Mouse (Mus musculus): Measurements from ENCODE around the gene Josd2. TPM values are rescaled to one million over a fixed set of nuclear protein-coding genes. Genes with fewer than 3 reads are reported as not detected.

Josd2 gene
- polyA plus RNA-seq, 1 experiment from 2014 or later: 86.2 TPM

DNA sequence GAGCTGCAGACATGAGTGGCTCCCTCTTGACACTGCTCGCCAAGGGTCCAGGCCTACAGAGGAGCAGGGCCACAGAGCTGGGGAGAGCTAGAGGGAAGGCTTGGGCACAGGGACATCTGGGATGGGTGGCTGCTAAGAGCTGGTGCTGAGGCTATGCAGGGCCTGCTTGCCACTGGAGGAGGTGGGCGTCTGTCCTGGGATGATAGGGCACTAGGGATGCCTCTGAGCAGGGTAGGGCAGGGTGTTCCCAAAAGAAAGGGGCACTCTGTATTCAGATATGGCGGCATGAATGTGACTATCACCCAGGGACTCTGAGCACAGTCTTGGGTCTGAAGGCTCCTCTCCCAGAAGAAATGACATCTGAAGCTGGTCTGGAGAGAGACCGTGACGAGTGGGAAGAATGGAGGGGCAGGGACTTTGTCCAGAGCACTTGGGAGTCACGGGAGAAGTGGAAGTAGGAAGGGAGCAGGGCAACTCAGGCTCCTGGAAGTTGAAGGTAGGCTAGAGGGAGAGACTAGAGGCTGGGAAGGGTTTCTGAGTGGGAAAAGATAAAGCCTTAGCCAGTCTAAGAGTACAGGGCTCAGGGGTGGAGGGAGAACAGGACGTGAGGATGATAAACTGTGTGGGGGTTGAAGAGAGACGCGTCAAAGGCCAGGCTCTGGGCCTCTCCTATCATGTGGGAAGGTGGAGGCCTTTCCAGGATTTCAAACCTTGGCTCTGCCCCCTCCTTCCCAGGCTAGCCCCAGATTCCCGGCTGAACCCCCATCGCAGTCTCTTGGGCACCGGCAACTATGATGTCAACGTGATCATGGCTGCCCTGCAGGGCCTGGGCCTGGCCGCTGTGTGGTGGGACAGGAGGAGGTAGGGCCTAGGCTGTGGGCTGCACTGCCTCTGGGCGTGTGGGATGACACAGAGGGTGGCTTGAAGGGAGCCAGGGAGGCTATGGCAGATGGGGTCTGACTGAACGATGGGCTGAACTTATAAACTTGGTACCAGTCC lies 2.2 kb downstream of the Josd2 start:
- 88% methylated on average over 16 of the region's 16 CpGs for WGBS
- no peak for DNase-seq (ENCODE audit: low spot score)

DNA sequence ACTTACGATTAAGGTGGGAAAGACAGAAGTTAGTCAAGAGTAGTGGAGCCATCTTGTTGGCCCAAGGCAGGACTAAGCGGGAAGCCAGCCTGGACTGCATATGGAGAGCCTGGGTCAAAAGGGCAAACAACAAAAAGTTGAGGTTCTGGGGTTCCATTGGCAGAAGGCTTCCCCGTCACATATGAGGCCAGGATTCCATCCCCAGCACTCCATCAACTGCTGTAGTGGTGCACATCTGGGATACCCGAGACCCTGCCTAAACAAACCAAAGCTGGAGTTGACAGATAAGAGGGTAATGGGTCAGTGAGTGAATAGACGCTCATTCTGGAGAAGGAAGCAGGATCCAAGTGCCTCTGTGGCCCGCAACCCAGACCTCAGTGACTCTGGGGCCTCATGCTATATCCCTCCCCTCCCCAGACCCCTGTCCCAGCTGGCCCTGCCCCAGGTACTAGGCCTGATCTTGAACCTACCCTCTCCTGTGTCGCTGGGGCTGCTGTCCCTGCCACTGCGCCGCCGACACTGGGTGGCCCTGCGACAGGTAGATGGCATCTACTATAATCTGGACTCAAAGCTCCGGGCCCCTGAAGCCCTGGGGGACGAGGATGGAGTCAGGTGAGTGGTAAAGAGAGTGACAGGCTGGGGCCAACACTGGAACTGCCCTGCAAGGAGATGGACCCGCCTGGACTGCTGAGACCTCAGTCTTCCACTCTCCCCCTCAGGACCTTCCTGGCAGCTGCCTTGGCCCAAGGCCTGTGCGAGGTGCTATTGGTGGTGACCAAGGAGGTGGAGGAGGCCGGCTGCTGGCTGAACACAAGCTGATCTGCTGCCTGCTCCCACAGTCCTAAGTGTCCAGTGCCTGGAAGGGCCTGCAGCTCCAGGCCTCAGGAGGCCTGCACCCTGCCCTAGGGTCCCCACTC lies 3.2 kb downstream of the Josd2 start:
- no peak overlapping the region for H3K4me3 ChIP-seq
- peaks cover 23% of the 10 kb centered on the region for H3K27me3 ChIP-seq (ENCODE audit: insufficient read depth, poor library complexity, severe bottlenecking)
- H3K9me3 ChIP-seq: no peaks in the 10 kb centered on the region
- 85% methylated on average over 16 of the region's 16 CpGs for WGBS
- no peak for DNase-seq (ENCODE audit: low spot score)
- peaks cover 92% of the 10 kb centered on the region for H3K4me1 ChIP-seq (replicated peaks)
- H3K36me3 ChIP-seq: 0 out of 2 replicates have a peak, but pooled peaks cover 4% of the 10 kb centered on the region
- H3K27ac ChIP-seq: peak overlapping the region; percentile 91

More for the DNA sequence above, 2.2 kb downstream of the Josd2 start:
- Histone ChIP-seq H3K36me3 (0 out of 2 replicates have a peak, but pooled peaks cover 4% of the 10 kb centered on the region), H3K4me1 (replicated peaks) (peaks cover 93% of the 10 kb centered on the region), H3K4me3 (0 out of 2 replicates have a peak overlapping the region, but pooled peaks have one; percentile 68), H3K27ac (peak overlapping the region; percentile 91), H3K9me3 (no peaks in the 10 kb centered on the region), H3K27me3 (ENCODE audit: insufficient read depth, poor library complexity, severe bottlenecking) (peaks cover 13% of the 10 kb centered on the region; the same call in 1 of the 2 replicates)

DNA sequence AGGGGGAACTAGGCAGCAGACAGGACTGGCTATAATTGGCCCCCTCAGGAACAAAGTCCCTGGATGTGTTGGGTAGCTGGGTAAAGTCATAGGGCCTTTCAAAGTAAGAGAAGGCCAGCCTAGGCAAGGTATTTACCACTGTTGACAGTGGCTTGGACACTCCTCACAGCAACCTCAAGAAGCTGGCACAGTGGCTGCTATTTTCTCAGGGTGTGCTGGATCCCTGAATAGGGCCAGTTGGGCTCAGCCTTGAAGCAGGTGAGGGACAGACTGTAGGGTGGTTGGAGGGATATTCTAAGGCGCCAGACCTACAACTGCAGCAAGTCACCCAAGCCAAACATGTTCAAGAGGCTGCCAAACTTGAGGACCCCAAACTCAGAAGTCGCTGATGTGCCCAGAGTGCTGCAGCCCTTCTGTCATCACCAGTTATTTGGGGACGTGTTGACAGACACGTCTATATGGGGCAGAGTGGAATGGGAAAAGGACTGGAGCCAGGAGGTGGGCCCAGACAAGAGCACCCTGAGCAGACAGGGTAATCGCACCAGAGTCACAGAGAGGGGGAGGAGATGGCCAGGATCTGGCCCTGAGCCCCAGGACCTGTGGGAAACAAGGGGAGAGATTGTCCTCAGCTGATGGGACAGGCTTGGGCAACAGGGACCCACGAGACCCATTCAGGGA lies 4.2 kb downstream of the Josd2 start:
- Histone ChIP-seq H3K27ac (peak overlapping the region; percentile 91), H3K4me1 (replicated peaks) (peaks cover 81% of the 10 kb centered on the region), H3K27me3 (ENCODE audit: insufficient read depth, poor library complexity, severe bottlenecking) (peaks cover 34% of the 10 kb centered on the region), H3K9me3 (no peaks in the 10 kb centered on the region), H3K4me3 (no peak overlapping the region), H3K36me3 (0 out of 2 replicates have a peak, but pooled peaks cover 4% of the 10 kb centered on the region)
- WGBS: 56% methylated on average over 6 of the region's 6 CpGs
- DNase-seq (ENCODE audit: low spot score): no peak

DNA sequence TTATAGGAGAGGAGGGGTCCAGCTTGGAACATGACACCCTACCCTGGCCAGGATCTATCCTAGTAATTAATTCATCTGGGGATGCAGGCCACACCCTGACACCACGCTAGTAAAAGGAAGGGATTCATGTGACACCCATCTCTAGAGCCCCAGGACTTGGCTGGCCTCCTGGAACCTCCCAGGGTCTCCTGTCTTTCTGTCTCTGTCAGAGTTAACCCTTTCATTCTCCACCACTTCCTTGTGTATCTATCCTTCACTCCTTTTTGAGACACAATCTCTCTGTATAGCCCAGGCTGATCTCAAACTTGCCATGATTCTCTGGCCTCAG lies 4.7 kb downstream of the Josd2 start:
- peaks cover 39% of the 10 kb centered on the region for H3K27me3 ChIP-seq (ENCODE audit: insufficient read depth, poor library complexity, severe bottlenecking)
- H3K9me3 ChIP-seq: no peaks in the 10 kb centered on the region
- H3K4me1 ChIP-seq (replicated peaks): peaks cover 76% of the 10 kb centered on the region
- peak overlapping the region; percentile 91 for H3K27ac ChIP-seq
- no peak for DNase-seq (ENCODE audit: low spot score)
- H3K36me3 ChIP-seq: 0 out of 2 replicates have a peak, but pooled peaks cover 4% of the 10 kb centered on the region
- WGBS: 38% methylated on average over 1 of the region's 1 CpGs
- no peak overlapping the region for H3K4me3 ChIP-seq

DNA sequence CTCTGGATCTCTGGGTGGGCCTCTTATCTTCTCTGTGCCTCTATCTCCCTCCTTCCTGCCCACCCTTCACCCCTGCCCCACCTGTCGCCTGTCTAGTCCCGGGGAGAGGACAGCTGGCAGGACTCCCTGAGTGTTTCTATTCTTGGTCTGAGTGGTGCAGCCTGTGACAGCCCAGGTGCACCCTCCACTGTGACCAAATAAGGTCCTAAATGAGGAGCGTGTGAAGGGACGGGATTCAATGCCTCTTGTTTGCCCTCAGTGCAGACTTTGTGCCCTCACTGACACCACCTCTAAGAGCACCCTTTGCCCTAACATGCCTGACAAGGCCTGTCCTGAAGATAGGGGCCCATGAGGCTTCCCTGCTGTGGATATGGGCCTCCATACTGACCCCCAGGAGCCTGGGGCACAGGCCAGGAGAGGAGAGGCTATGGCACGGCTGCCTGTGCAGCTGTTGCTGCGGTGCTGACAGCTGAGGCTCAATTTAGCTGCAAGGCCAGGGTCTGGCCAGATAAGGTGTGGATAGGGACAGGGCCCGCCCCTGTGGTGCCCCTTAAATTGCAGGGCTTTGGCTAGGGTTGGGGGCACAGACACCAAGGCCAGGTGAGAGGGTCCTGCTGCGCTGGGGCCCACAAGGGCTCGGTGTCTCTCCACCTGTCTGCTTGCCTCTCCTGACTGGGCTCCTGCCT lies 5.3 kb downstream of the Josd2 start:
- H3K27me3 ChIP-seq (ENCODE audit: insufficient read depth, poor library complexity, severe bottlenecking): peaks cover 45% of the 10 kb centered on the region

DNA sequence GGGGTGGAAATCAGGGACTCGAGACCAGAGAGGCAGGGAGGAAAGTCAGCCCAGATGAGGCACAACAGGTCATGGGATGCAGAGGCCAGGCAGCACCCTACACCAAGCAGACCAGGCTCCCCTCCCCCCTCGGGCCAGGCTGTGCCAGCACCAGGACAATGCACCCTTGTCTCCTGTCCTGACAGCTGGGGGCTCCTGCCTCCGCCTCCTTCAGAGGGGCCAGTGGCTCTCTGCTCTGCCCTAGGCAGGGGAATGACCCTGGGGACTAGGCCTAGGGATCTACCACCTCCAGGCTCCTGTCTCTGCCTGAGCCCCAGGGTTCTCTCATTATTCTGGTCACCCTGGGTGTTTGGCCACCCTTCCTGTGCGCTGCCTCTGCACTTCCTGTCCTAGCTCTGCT lies 6.6 kb downstream of the Josd2 start:
- peak overlapping the region; percentile 83 for H3K27ac ChIP-seq
- WGBS: 18% methylated on average over 4 of the region's 4 CpGs
- no peaks in the 10 kb centered on the region for H3K9me3 ChIP-seq
- 0 out of 2 replicates have a peak overlapping the region, but pooled peaks have one; percentile 5 for H3K4me3 ChIP-seq
- H3K27me3 ChIP-seq (ENCODE audit: insufficient read depth, poor library complexity, severe bottlenecking): peaks cover 58% of the 10 kb centered on the region
- H3K36me3 ChIP-seq: 0 out of 2 replicates have a peak, but pooled peaks cover 4% of the 10 kb centered on the region
- DNase-seq (ENCODE audit: low spot score): peak; percentile 64
- peaks cover 61% of the 10 kb centered on the region for H3K4me1 ChIP-seq (replicated peaks)

More for the DNA sequence above, 5.3 kb downstream of the Josd2 start:
- peak overlapping the region; percentile 83 for H3K27ac ChIP-seq
- 66% methylated on average over 9 of the region's 9 CpGs for WGBS
- H3K36me3 ChIP-seq: 0 out of 2 replicates have a peak, but pooled peaks cover 4% of the 10 kb centered on the region
- DNase-seq (ENCODE audit: low spot score): no peak
- peaks cover 74% of the 10 kb centered on the region for H3K4me1 ChIP-seq (replicated peaks)
- no peaks in the 10 kb centered on the region for H3K9me3 ChIP-seq
- no peak overlapping the region for H3K4me3 ChIP-seq

DNA sequence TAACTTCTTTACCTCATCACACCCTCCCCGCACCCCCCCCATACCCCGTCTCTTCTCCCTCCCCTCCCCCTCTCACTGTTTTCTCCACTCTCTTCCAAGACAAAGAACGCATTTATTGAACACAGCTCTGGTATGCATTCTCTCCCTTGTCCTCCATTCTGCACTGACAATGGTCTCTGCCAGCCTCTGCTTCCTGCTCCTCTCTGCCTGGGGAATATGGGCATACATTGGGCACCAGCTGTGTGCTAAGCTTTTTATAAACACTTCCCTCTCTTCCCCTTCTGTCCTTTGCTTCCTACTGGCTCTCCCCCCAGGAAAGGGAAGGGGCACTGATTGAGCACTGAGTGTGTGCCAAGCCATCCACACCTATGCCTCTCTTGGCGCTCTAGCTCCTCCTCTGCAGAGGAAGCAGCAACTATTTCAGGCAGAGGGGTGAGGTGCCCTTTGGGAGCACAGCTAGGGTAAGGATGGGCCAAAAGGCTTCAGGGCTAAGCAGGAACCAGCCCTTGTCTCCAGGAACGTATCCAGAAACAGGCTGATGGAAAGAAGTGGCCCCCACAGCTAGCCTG lies 7.3 kb downstream of the Josd2 start:
- Histone ChIP-seq H3K27ac (peak overlapping the region; percentile 83), H3K27me3 (ENCODE audit: insufficient read depth, poor library complexity, severe bottlenecking) (peaks cover 65% of the 10 kb centered on the region), H3K9me3 (no peaks in the 10 kb centered on the region), H3K4me3 (no peak overlapping the region), H3K36me3 (0 out of 2 replicates have a peak, but pooled peaks cover 4% of the 10 kb centered on the region), H3K4me1 (replicated peaks) (peaks cover 54% of the 10 kb centered on the region)
- 33% methylated on average over 5 of the region's 5 CpGs for WGBS
- DNase-seq (ENCODE audit: low spot score): no peak

DNA sequence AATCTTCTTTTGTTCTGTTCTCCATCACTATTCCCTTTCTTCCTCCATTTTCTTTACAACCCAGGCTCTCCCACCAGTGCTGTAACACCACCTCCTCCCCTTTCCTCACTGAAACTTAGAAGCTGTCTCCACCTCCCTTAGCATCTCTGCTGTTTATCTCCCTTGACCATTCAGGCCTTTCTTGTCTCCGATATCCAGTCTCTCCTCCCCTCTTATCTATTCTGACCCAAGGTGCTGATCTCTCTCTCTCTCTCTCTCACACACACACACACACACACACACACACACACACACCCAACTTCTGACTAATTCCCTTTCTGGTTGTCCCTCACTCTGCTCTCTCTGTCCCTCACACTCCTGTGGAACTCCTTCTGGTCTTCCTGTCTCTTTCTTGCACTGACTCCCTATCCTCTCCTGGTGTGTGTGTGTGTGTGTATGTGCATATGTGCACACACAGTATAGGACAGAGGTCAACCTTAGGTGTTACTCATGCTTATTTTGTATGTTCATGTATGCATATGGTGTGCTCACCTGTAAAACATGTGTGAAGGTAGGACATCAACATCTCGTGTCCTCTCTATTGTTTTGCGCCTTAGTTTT lies 15.2 kb downstream of the Josd2 start:
- Histone ChIP-seq H3K27me3 (ENCODE audit: insufficient read depth, poor library complexity, severe bottlenecking) (peaks cover 51% of the 10 kb centered on the region), H3K27ac (no peak overlapping the region), H3K9me3 (0 out of 2 replicates have a peak, but pooled peaks cover 3% of the 10 kb centered on the region), H3K36me3 (peaks cover 3% of the 10 kb centered on the region; the same call in 1 of the 2 replicates), H3K4me3 (no peak overlapping the region), H3K4me1 (replicated peaks) (peaks cover 17% of the 10 kb centered on the region)
- DNase-seq (ENCODE audit: low spot score): no peak
- WGBS: 71% methylated on average over 3 of the region's 3 CpGs

DNA sequence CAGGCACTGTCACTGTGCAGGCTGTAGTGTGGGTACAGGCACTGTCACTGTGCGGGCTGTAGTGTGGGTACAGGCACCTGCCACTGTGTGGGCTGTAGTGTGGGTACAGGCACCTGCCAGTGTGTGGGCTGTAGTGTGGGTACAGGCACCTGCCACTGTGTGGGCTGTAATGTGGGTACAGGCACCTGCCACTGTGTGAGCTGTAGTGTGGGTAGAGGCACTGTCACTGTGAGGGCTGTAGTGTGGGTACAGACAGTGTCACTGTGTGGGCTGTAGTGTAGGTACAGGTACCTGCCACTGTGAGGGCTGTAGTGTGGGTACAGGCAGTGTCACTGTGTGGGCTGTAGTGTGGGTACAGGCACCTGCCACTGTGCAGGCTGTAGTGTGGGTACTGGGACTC lies 16.3 kb downstream of the Josd2 start:
- no peak for DNase-seq (ENCODE audit: low spot score)

DNA sequence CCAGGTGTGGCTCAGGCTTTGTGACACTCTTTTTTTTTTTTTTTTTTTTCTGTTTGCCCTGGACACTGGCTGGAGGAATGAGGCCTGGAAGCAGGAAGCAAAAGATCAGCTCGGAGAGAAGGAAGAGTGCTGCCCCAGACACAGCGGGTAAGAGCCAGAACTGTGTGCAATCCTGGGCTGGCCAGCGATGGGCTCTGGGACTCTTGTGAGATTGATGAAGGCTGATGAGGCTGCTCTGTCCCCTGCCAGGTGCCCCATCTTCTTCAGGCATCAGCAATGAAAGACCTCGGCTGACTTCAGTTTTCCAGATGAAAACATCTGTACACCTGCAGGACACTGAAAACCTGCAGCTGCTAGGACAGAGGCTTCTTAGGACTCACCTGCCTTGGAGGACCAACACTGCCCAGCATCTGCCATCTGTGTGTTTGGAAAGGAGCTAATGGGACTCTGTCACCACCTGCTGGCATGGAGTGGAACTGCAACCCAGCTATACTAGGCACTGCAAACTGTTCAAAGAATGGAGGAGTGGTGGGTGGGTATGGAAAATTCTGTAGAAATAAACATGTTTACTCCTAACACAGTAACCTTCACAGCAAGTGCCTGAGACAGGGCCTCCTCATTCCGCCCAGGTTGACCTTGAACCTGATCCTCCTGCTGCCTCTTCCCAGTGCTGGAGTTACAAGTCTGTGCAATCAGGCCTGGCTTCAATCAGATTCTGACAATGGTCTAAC lies 17.2 kb downstream of the Josd2 start:
- H3K9me3 ChIP-seq: 0 out of 2 replicates have a peak, but pooled peaks cover 3% of the 10 kb centered on the region
- H3K27me3 ChIP-seq (ENCODE audit: insufficient read depth, poor library complexity, severe bottlenecking): peaks cover 31% of the 10 kb centered on the region
- peaks cover 17% of the 10 kb centered on the region for H3K4me1 ChIP-seq (replicated peaks)
- DNase-seq (ENCODE audit: low spot score): peak; percentile 85
- peaks cover 23% of the 10 kb centered on the region for H3K36me3 ChIP-seq
- H3K27ac ChIP-seq: no peak overlapping the region
- 37% methylated on average over 5 of the region's 5 CpGs for WGBS
- no peak overlapping the region for H3K4me3 ChIP-seq

More for the DNA sequence above, 16.3 kb downstream of the Josd2 start:
- no peak overlapping the region for H3K4me3 ChIP-seq
- H3K9me3 ChIP-seq: 0 out of 2 replicates have a peak, but pooled peaks cover 3% of the 10 kb centered on the region
- peaks cover 17% of the 10 kb centered on the region for H3K4me1 ChIP-seq (replicated peaks)
- peaks cover 40% of the 10 kb centered on the region for H3K27me3 ChIP-seq (ENCODE audit: insufficient read depth, poor library complexity, severe bottlenecking)
- WGBS: 94% methylated on average over 1 of the region's 1 CpGs
- H3K36me3 ChIP-seq: peaks cover 14% of the 10 kb centered on the region
- H3K27ac ChIP-seq: no peak overlapping the region
